Mouse (Mus musculus) heart, adult 18-20 months (tissue): ENCODE measurements around the gene 4933415A04Rik. TPM values are rescaled to one million over a fixed set of nuclear protein-coding genes. Genes with fewer than 3 reads are reported as not detected.

Experiments used
- DNase-seq, 2 experiments: peaks; one replicate each; pipeline ENCODE4 v3.0.0; 2021 to 2022; ENCODE audit warnings: mixed read lengths in 1 of 2
- total RNA-seq, 2 experiments: library from RNA; stranded (reverse); gene quantifications; 2 replicates each; pipeline ENCODE4 v1.2.3; 2021

Gene 4933415A04Rik
- total RNA-seq, 2 experiments from 2014 or later = 0.20 to 0.36 TPM

GRCm38 (mm10) chr11:43569595-43569994, 17.2 kb upstream of the 4933415A04Rik start:
- peak; percentile 88 to 94 for DNase-seq

DNA sequence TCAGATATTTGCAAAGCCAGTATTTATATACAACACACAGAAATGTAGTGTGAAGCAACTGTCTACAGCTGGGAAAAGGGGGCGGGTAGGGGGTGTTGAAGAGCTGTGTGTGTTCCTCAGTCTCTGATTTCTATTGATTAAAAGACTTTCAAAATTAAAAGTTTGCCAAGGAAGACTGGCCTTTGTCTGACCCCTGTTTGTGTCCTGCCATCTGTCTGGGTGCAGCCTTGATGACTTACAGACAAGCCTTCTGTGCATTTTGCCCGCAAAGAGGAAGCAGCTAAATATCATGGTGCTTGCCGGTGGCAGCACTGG, 11.8 kb upstream of the 4933415A04Rik start:
- no peak for DNase-seq

GRCm38 (mm10) chr11:43575376-43576151, 11.3 kb upstream of the 4933415A04Rik start:
- DNase-seq = no peak

DNA sequence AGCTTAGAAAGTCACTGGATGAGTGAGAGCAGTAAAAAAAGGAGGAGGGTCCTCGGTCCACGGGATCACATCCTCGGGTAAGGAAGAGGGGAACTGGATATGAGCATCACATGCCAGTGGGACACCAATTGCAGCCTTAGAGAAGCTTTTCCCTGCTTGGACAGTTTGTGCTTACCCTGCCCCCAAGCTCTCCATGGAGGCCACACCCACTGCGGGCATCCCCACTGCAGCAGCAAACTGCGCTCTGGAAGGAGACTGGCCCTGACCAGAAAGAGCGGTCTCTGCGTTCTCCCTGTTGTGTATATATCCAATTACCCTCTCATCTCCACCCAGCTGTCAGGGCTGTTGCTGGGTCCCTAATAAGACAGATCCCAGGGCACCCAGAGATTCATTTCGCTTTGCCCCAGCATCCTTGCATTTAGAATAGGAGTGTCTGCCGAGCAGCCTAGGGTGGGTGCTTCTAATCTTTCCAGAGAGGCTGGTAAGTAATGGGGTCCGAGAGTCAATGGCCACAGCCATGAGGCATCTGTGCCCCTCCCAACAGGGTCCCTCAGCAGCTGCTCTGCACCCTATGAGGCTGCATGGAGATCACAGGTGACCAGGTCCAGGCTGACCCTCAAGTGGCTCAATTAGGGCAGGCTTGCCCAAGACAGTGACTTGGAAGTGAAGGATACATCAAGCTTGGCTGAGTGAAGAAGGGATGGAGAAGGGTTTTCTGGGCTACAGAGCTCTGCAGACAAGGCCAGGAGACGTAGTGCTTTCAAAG, 8.9 kb upstream of the 4933415A04Rik start:
- no peak for DNase-seq

DNA sequence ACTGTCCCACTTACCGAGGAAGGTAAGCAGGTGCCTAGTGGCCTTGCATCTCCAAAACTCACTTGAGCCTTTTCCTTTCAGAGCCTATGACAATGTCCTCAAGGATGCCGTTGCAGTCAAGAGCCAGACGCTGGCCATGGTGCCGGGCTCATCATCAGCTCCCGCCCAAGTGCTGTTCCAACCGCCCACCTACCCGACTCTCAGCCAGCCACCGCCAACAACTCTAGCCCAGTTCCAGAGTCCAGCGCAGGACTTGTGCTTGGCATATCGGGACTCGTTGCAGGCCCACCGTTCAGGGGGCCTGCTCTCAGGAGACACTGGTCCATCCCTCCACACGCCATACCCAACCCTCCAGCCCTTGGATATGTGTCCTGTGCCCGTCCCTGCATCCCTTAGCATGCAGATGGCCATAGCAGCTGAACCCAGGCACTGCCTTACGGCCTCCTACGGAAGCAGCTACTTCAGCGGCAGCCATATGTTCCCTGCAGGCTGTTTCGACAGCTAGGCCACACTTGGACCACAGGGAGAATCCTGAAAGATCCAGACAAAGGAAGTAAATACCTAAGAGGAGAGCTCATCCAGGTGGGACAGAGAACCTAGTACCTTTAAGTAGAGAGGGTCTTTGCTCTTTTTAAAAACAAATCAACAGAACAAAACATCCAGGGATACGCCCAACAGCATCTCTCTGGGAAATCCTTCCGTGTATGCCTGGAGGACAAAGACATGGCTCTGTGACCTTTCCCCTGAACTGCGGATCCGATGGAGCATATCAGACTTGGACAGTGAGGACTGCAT, 1.4 kb upstream of the 4933415A04Rik start:
- DNase-seq = no peak

GRCm38 (mm10) chr11:43589530-43590072, 2.8 kb downstream of the 4933415A04Rik start:
- DNase-seq = no peak

- DNase-seq = no peak
Measured at GRCm38 (mm10) chr11:43601440-43601839, 14.6 kb downstream of the 4933415A04Rik start, which contains the start of gene Fabp6. Gene Fabp6, minus strand, starts transcription at chr11:43601540.

GRCm38 (mm10) chr11:43604207-43604606, 17.4 kb downstream of the 4933415A04Rik start:
- DNase-seq = no peak

DNA sequence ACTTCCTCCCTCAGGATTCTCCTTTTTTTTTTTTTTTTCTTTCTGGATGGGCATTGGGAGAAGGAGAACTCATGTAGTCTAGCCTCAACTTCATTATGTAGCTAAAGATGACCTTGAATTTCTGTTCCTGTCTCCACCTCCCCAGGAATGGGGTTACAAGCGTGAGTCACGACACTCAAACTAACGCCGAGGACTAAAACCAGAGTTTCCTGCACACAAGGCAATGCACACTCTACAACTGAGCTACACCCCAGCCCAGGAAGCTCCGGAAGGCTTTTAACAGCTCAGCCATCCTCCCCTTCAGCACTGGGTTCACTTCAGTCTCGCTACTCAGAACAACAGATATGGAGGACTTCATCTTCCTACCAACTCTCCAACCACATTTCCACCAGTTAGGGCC, 18.1 kb downstream of the 4933415A04Rik start:
- no peak for DNase-seq

DNA sequence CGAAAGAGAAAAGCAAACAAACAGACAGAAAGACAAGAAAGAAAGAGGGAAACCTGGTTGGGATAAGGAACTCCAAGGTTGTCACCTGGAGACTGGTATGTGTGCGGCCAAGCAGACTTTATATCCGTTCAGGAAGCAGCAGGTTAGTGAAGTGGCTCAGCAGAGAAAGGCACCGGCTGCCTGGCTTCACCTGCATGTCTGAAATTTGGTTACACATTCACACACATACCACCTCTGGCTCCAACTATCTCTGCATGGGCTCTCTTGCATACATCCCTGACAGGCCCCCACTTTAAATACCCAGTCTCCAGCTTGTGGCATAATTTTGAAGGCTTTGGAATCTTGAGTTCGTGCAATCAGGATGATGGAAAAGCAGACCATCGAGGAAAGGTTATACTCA, 19.0 kb downstream of the 4933415A04Rik start:
- DNase-seq = no peak

- DNase-seq = no peak
Measured at GRCm38 (mm10) chr11:43608440-43608839, 21.6 kb downstream of the 4933415A04Rik start.

- no peak for DNase-seq
Measured at GRCm38 (mm10) chr11:43610006-43610661, 23.3 kb downstream of the 4933415A04Rik start.

DNA sequence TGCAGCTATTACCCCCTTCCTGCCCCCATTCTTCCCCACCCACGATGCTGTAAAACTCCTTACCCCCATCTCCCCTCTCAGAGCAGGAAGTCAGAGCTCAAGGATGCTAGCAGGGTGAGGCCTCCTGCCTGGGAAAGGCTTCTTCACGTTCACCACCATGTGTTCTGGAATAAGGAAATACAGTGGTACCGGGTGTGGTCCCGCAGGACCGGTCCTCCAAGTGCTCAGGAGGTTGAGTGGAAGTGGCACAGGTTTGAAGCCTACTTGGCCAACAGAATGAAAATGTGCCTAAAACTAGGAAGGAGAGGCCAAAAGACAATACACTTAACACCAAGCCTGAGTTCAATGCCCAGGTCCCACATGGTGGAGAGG, 23.8 kb downstream of the 4933415A04Rik start:
- no peak for DNase-seq

DNA sequence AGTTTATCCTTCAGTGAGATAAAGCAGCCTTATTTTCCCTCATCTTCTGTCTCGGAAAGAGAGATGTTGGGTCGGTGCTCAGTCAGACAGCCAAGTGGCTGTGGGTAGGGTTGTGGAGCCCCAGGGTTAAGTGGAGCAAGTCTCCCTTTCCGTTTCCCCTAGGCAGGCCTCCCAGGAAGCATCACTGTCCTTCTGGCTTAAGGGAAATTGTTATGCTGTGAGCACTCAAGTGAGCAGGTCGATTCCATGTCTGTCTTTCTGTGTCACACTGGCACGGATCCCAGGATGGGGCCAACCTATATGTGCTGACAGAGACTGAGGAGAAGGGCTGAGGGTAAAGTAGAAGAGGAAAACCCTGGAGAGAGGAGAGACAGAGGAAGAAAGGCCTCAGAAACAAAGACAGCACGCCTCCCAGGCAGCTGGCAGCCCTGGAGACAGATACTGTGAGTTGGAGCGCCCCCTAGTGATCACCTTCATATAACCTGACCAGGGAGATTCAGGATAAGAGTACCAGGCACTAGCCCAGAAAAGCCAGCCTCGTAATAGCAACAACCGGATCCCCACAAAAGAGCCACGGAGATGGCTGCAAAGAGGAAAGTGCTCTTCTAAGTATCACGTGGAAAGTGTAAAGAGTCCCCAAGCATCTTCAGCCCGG, 26.1 kb downstream of the 4933415A04Rik start:
- peak; percentile 76 to 92 for DNase-seq

DNA sequence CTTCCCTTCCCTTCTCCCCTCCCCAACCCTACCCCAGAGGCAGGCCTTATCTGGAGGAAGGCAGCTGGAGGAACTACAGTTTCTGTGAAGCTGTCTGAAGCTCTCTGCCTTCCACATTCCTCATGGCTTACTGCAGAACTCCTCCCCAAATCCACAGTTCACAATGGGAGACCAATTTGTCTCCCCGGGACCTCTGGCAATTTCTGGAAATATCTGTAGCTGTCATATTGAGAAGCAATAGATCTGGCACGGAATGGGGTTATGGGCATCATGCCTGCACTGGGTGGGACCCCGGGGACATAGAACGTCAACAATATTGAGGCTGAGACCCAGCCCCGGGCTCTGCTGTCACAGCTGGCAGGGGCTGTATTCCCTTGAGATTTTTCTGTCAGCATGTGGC, 31.1 kb downstream of the 4933415A04Rik start:
- peak; percentile 63 to 70 for DNase-seq

DNA sequence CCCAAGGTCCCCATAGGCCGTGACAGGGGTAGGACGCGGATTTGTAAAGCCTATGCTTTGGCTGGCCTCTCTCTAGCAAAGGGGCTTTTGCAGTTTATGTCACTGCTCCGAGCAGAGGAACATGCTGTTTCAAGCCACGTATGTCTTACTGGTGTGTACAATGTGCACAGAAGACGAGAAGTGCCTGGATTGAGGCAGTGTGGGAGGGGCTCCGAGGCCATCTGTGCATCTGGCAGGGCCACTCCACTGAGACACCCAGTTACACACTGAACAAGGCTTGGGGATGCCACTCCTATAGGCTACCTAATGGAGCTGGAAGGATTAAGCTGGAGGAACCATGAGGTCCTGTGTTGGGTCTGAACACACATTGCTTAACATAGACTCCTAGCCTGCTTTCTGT, 31.6 kb downstream of the 4933415A04Rik start:
- peak in 1 of 2 experiments; percentile 40 for DNase-seq

- DNase-seq = no peak
Measured at GRCm38 (mm10) chr11:43621769-43622168, 34.9 kb downstream of the 4933415A04Rik start.

DNA sequence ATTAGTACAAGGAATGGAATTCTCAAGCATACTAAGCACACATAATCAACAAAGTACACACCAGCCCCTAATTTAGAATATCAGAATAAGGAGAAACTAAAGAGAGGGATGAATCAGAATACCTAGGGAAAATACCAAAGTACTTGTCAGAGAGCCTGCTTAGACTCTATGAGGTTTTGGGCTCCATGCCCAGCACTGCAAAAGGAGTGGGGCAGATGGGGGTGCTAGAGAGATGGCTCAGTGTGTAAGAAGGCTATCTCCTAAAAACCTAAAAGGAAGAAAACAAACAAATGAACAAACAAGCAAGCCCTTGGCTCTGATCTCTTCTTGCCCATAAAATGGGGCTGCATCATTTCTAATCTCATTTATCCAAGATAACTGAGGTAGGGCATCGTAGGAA, 37.5 kb downstream of the 4933415A04Rik start:
- no peak for DNase-seq

GRCm38 (mm10) chr11:43626300-43626926, 39.6 kb downstream of the 4933415A04Rik start:
- peak; percentile 57 to 63 for DNase-seq

GRCm38 (mm10) chr11:43626927-43627645, 40.2 kb downstream of the 4933415A04Rik start:
- peak in 1 of 2 experiments; percentile 10 for DNase-seq
